Mouse (Mus musculus): ENCODE data around the gene Ankrd24. TPM values are rescaled to one million over a fixed set of nuclear protein-coding genes. Genes with fewer than 3 reads are reported as not detected.

Ankrd24 gene
- polyA plus RNA-seq (2015; fragmentation: Nextera tagmentation; extraction: Ambion mirVana) = 15.2 and 17.3 TPM in 2 replicates

GRCm38 (mm10) chr10:81628390-81628789 lies at the start of gene Ankrd24:
Ankrd24 (plus strand) TSS chr10:81628540.
- peak within 1 kb of the TSS; percentile 94 for H3K27ac ChIP-seq
- peak within 1 kb of the TSS; percentile 67 for H3K9ac ChIP-seq
- peak within 1 kb of the TSS; percentile 72 for H3K4me2 ChIP-seq
- 58% methylated on average over 16 of the region's 16 CpGs for WGBS
- H3K4me1 ChIP-seq = peaks cover 30% of the 10 kb centered on the region
- H3K4me3 ChIP-seq (replicated peaks) = peak within 1 kb of the TSS; percentile 66
- no peaks in the 10 kb centered on the region for H3K27me3 ChIP-seq
- peaks cover 26% of the 10 kb centered on the region for H3K36me3 ChIP-seq
- peak; percentile 16 for ATAC-seq (replicated peaks; ENCODE audit: low FRiP score)
- no peaks in the 10 kb centered on the region for H3K9me3 ChIP-seq (replicated peaks)

GRCm38 (mm10) chr10:81579967-81580366 lies 48.4 kb upstream of the Ankrd24 start:
- no peak for ATAC-seq (replicated peaks; ENCODE audit: low FRiP score)
- no peak overlapping the region for H3K4me3 ChIP-seq (replicated peaks)
- H3K27me3 ChIP-seq = peaks cover 23% of the 10 kb centered on the region
- WGBS = 61% methylated on average over 4 of the region's 4 CpGs
- H3K4me2 ChIP-seq = peak overlapping the region; percentile 51
- H3K27ac ChIP-seq = 0 out of 2 replicates have a peak overlapping the region, but pooled peaks have one; percentile 52
- H3K36me3 ChIP-seq = peaks cover 17% of the 10 kb centered on the region
- no peak overlapping the region for H3K9ac ChIP-seq
- no peaks in the 10 kb centered on the region for H3K9me3 ChIP-seq (replicated peaks)
- peaks cover 66% of the 10 kb centered on the region for H3K4me1 ChIP-seq

GRCm38 (mm10) chr10:81580441-81581070 lies 47.8 kb upstream of the Ankrd24 start:
- peak overlapping the region; percentile 51 for H3K4me2 ChIP-seq
- H3K36me3 ChIP-seq = peaks cover 23% of the 10 kb centered on the region
- H3K9ac ChIP-seq = peak overlapping the region; percentile 18; the same call in 1 of the 2 replicates
- H3K27me3 ChIP-seq = peaks cover 23% of the 10 kb centered on the region
- peak overlapping the region; percentile 13; the same call in 1 of the 2 replicates for H3K4me3 ChIP-seq (replicated peaks)
- peak overlapping the region; percentile 52 for H3K27ac ChIP-seq
- 26% methylated on average over 25 of the region's 25 CpGs for WGBS
- H3K9me3 ChIP-seq (replicated peaks) = no peaks in the 10 kb centered on the region
- peak; percentile 22; the same call in 1 of the 2 replicates for ATAC-seq (replicated peaks; ENCODE audit: low FRiP score)
- H3K4me1 ChIP-seq = peaks cover 60% of the 10 kb centered on the region

- peaks cover 5% of the 10 kb centered on the region; the same call in 1 of the 2 replicates for H3K27me3 ChIP-seq
- peaks cover 50% of the 10 kb centered on the region for H3K36me3 ChIP-seq
- H3K4me3 ChIP-seq (replicated peaks) = no peak overlapping the region
- no peak overlapping the region for H3K9ac ChIP-seq
- H3K9me3 ChIP-seq (replicated peaks) = no peaks in the 10 kb centered on the region
- peak overlapping the region; percentile 68 for H3K27ac ChIP-seq
- H3K4me2 ChIP-seq = no peak overlapping the region
- 39% methylated on average over 6 of the region's 6 CpGs for WGBS
- peaks cover 40% of the 10 kb centered on the region for H3K4me1 ChIP-seq
- ATAC-seq (replicated peaks; ENCODE audit: low FRiP score) = no peak
These were observed 45.0 kb upstream of the Ankrd24 start for GRCm38 (mm10) chr10:81583347-81583746.

GRCm38 (mm10) chr10:81588739-81589138 lies 39.6 kb upstream of the Ankrd24 start:
- Histone ChIP-seq H3K27ac (no peak overlapping the region), H3K4me1 (peaks cover 1% of the 10 kb centered on the region; the same call in 1 of the 2 replicates), H3K9me3 (replicated peaks) (no peaks in the 10 kb centered on the region), H3K9ac (no peak overlapping the region), H3K4me2 (no peak overlapping the region), H3K27me3 (peaks cover 3% of the 10 kb centered on the region), H3K4me3 (replicated peaks) (no peak overlapping the region), H3K36me3 (peaks cover 60% of the 10 kb centered on the region)
- no peak for ATAC-seq (replicated peaks; ENCODE audit: low FRiP score)
- WGBS = 77% methylated on average over 7 of the region's 7 CpGs

- Histone ChIP-seq H3K27ac (no peak overlapping the region), H3K4me2 (no peak overlapping the region), H3K36me3 (peaks cover 34% of the 10 kb centered on the region), H3K9ac (no peak overlapping the region), H3K4me1 (peaks cover 26% of the 10 kb centered on the region), H3K4me3 (replicated peaks) (no peak overlapping the region), H3K27me3 (peaks cover 21% of the 10 kb centered on the region), H3K9me3 (replicated peaks) (no peaks in the 10 kb centered on the region)
- WGBS = 63% methylated on average over 9 of the region's 9 CpGs
- ATAC-seq (replicated peaks; ENCODE audit: low FRiP score) = no peak
These were observed 36.5 kb upstream of the Ankrd24 start for GRCm38 (mm10) chr10:81591846-81592245.

GRCm38 (mm10) chr10:81592631-81593030 lies 35.7 kb upstream of the Ankrd24 start:
- Histone ChIP-seq H3K27me3 (peaks cover 21% of the 10 kb centered on the region), H3K4me2 (no peak overlapping the region), H3K4me3 (replicated peaks) (no peak overlapping the region), H3K9ac (no peak overlapping the region), H3K4me1 (peaks cover 34% of the 10 kb centered on the region), H3K9me3 (replicated peaks) (no peaks in the 10 kb centered on the region), H3K27ac (no peak overlapping the region), H3K36me3 (peaks cover 27% of the 10 kb centered on the region)
- ATAC-seq (replicated peaks; ENCODE audit: low FRiP score) = no peak
- WGBS = 85% methylated on average over 7 of the region's 7 CpGs

- no peak overlapping the region for H3K27ac ChIP-seq
- no peak overlapping the region for H3K4me2 ChIP-seq
- no peaks in the 10 kb centered on the region for H3K9me3 ChIP-seq (replicated peaks)
- no peak overlapping the region for H3K9ac ChIP-seq
- H3K27me3 ChIP-seq = peaks cover 21% of the 10 kb centered on the region; the same call in 1 of the 2 replicates
- H3K36me3 ChIP-seq = peaks cover 21% of the 10 kb centered on the region
- 69% methylated on average over 4 of the region's 4 CpGs for WGBS
- no peak for ATAC-seq (replicated peaks; ENCODE audit: low FRiP score)
- peaks cover 40% of the 10 kb centered on the region for H3K4me1 ChIP-seq
- no peak overlapping the region for H3K4me3 ChIP-seq (replicated peaks)
These were observed 35.1 kb upstream of the Ankrd24 start for GRCm38 (mm10) chr10:81593223-81593622.

GRCm38 (mm10) chr10:81593935-81594334 lies 34.4 kb upstream of the Ankrd24 start:
- WGBS = 77% methylated on average over 18 of the region's 18 CpGs
- Histone ChIP-seq H3K9me3 (replicated peaks) (no peaks in the 10 kb centered on the region), H3K4me1 (peaks cover 47% of the 10 kb centered on the region), H3K36me3 (peaks cover 14% of the 10 kb centered on the region; the same call in 1 of the 2 replicates), H3K4me2 (no peak overlapping the region), H3K4me3 (replicated peaks) (no peak overlapping the region), H3K27ac (no peak overlapping the region), H3K27me3 (peaks cover 21% of the 10 kb centered on the region; the same call in 1 of the 2 replicates), H3K9ac (no peak overlapping the region)
- no peak for ATAC-seq (replicated peaks; ENCODE audit: low FRiP score)

- ATAC-seq (replicated peaks; ENCODE audit: low FRiP score) = no peak
- Histone ChIP-seq H3K4me3 (replicated peaks) (no peak overlapping the region), H3K4me2 (no peak overlapping the region), H3K36me3 (no peaks in the 10 kb centered on the region), H3K27ac (peak overlapping the region; percentile 94), H3K9ac (0 out of 2 replicates have a peak overlapping the region, but pooled peaks have one; percentile 12), H3K27me3 (peaks cover 21% of the 10 kb centered on the region; the same call in 1 of the 2 replicates), H3K4me1 (peaks cover 62% of the 10 kb centered on the region), H3K9me3 (replicated peaks) (no peaks in the 10 kb centered on the region)
- WGBS = 54% methylated on average over 5 of the region's 5 CpGs
These were observed 32.7 kb upstream of the Ankrd24 start for GRCm38 (mm10) chr10:81595599-81595998.

GRCm38 (mm10) chr10:81596611-81597010 lies 31.7 kb upstream of the Ankrd24 start:
- Histone ChIP-seq H3K36me3 (no peaks in the 10 kb centered on the region), H3K4me2 (peak overlapping the region; percentile 60), H3K4me3 (replicated peaks) (peak overlapping the region; percentile 28), H3K4me1 (peaks cover 73% of the 10 kb centered on the region), H3K9me3 (replicated peaks) (no peaks in the 10 kb centered on the region), H3K9ac (0 out of 2 replicates have a peak overlapping the region, but pooled peaks have one; percentile 31), H3K27ac (peak overlapping the region; percentile 94), H3K27me3 (peaks cover 21% of the 10 kb centered on the region; the same call in 1 of the 2 replicates)
- WGBS = 4% methylated on average over 10 of the region's 10 CpGs
- ATAC-seq (replicated peaks; ENCODE audit: low FRiP score) = no peak

GRCm38 (mm10) chr10:81597137-81597950 lies 31.0 kb upstream of the Ankrd24 start:
- H3K9me3 ChIP-seq (replicated peaks) = no peaks in the 10 kb centered on the region
- peaks cover 21% of the 10 kb centered on the region; the same call in 1 of the 2 replicates for H3K27me3 ChIP-seq
- 0 out of 2 replicates have a peak overlapping the region, but pooled peaks have one; percentile 31 for H3K9ac ChIP-seq
- peak overlapping the region; percentile 28 for H3K4me3 ChIP-seq (replicated peaks)
- peak overlapping the region; percentile 60 for H3K4me2 ChIP-seq
- H3K4me1 ChIP-seq = peaks cover 79% of the 10 kb centered on the region
- no peaks in the 10 kb centered on the region for H3K36me3 ChIP-seq
- peak; percentile 72 for ATAC-seq (replicated peaks; ENCODE audit: low FRiP score)
- WGBS = 3% methylated on average over 12 of the region's 12 CpGs
- H3K27ac ChIP-seq = peak overlapping the region; percentile 94
